Mouse (Mus musculus) heart, postnatal 0 days (tissue): ENCODE measurements around the gene Lmx1b.

Source experiments
- CTCF ChIP-seq: IDR thresholded peaks from 2 replicates; pipeline ENCODE4 v1.5.1; 2016; ENCODE audit warnings: antibody characterized with exemption, control low read depth, low read depth
- EP300 ChIP-seq: IDR thresholded peaks from 2 replicates; pipeline ENCODE4 v1.6.1; 2016; ENCODE audit warnings: antibody characterized with exemption, low read depth

GRCm38 (mm10) chr2:33632551-33633059 lies 7.7 kb downstream of the Lmx1b start:
- TF ChIP-seq CTCF (no peak), EP300 (no peak)
